Mouse (Mus musculus): ENCODE data around the gene Lmo3. TPM values are rescaled to one million over a fixed set of nuclear protein-coding genes. Genes with fewer than 3 reads are reported as not detected.

Gene Lmo3
- polyA plus RNA-seq, 1 experiment from 2014 or later = 0.93 TPM

DNA sequence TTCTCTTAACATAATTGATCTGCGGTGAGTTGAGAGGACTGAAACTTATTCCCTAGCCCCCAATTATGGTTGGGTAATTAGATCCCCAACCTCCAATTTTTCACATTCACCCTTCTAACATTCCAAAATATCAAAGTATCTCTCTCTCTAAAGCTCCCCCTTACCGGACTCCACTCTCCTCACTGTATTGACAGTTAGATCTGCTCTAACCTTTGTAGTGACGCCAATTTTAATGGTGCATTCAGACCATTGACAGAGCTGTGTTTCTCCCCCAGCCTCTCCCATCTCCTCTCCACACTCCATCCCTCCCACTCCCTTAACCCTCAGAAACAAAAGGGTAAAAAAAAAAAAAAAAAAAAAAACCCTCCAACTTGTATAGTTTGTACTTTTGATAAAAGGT lies 154.9 kb downstream of the Lmo3 start:
- H3K4me3 ChIP-seq (replicated peaks; ENCODE audit: low read depth, low read length) = no peak overlapping the region
- 24% methylated on average over 3 of the region's 3 CpGs for WGBS
- no peak overlapping the region for H3K4me2 ChIP-seq (ENCODE audit: low read length)
- H3K27me3 ChIP-seq (ENCODE audit: insufficient read depth, low read length) = no peaks in the 10 kb centered on the region; the same call in 1 of the 2 replicates
- peaks cover 4% of the 10 kb centered on the region; the same call in 1 of the 2 replicates for H3K4me1 ChIP-seq (replicated peaks; ENCODE audit: insufficient read depth, low read length)
- ATAC-seq (replicated peaks; ENCODE audit: low FRiP score, low read depth) (no peak), DNase-seq (ENCODE audit: low spot score) (no peak)
- H3K9me3 ChIP-seq (replicated peaks; ENCODE audit: low read length) = no peaks in the 10 kb centered on the region
- no peaks in the 10 kb centered on the region for H3K36me3 ChIP-seq (ENCODE audit: insufficient read depth, low read length)
- no peak overlapping the region for H3K27ac ChIP-seq
- no peak overlapping the region for H3K9ac ChIP-seq (ENCODE audit: low read depth, low read length)
- no peak for TF ChIP-seq CTCF (IDR thresholded peaks at IDR 0.05; ENCODE audit: low read depth)

GRCm38 (mm10) chr6:138424514-138425225 lies 157.1 kb downstream of the Lmo3 start:
- Histone ChIP-seq H3K9ac (ENCODE audit: low read depth, low read length) (no peak overlapping the region), H3K27ac (no peak overlapping the region), H3K27me3 (ENCODE audit: insufficient read depth, low read length) (no peaks in the 10 kb centered on the region; the same call in 1 of the 2 replicates), H3K9me3 (replicated peaks; ENCODE audit: low read length) (no peaks in the 10 kb centered on the region), H3K4me2 (ENCODE audit: low read length) (no peak overlapping the region), H3K4me1 (replicated peaks; ENCODE audit: insufficient read depth, low read length) (peaks cover 4% of the 10 kb centered on the region; the same call in 1 of the 2 replicates), H3K4me3 (replicated peaks; ENCODE audit: low read depth, low read length) (no peak overlapping the region), H3K36me3 (ENCODE audit: insufficient read depth, low read length) (no peaks in the 10 kb centered on the region)
- DNase-seq (ENCODE audit: low spot score) = no peak
- no peak for TF ChIP-seq CTCF (IDR thresholded peaks at IDR 0.05; ENCODE audit: low read depth)
- no peak for ATAC-seq (replicated peaks; ENCODE audit: low FRiP score, low read depth)
- WGBS = 70% methylated on average over 9 of the region's 9 CpGs

DNA sequence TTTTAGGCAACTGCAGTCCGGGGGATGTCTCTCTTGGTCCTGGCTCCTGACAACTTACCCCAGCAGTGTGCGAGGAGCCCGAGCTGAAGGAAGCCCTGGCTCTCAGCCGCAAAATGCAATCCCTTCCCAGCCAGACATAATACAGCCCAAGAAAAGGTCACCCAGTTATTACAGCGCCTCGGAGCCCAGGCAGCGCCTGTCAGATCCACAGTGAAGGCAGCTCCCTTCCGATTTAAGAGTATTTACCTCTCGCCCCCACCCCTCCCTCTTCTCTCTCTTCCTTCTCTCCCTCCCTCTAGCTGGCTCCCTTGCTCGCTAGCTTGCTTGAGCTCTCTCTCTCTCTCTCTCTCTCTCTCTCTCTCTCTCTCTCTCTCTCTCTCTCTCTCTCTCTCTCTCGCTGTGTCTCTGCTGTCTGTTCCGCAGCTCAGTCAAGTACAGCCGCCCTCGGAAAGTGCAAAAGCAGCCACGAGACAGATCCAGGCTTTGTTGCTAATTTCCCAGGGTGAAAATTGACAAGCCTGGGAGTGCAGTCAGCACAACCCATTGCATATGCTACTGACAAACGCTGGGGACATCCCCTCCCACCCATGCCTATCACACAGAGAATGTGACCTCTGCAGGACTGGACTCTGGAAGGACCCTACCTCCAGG lies 159.0 kb downstream of the Lmo3 start:
- no peak for TF ChIP-seq CTCF (IDR thresholded peaks at IDR 0.05; ENCODE audit: low read depth)
- DNase-seq (ENCODE audit: low spot score) = peak; percentile 26
- Histone ChIP-seq H3K4me2 (ENCODE audit: low read length) (peak overlapping the region; percentile 58), H3K36me3 (ENCODE audit: insufficient read depth, low read length) (no peaks in the 10 kb centered on the region), H3K4me3 (replicated peaks; ENCODE audit: low read depth, low read length) (peak overlapping the region; percentile 29), H3K4me1 (replicated peaks; ENCODE audit: insufficient read depth, low read length) (peaks cover 4% of the 10 kb centered on the region; the same call in 1 of the 2 replicates), H3K27ac (no peak overlapping the region), H3K9me3 (replicated peaks; ENCODE audit: low read length) (no peaks in the 10 kb centered on the region), H3K27me3 (ENCODE audit: insufficient read depth, low read length) (no peaks in the 10 kb centered on the region; the same call in 1 of the 2 replicates), H3K9ac (ENCODE audit: low read depth, low read length) (no peak overlapping the region)
- 1% methylated on average over 16 of the region's 16 CpGs for WGBS
- ATAC-seq (replicated peaks; ENCODE audit: low FRiP score, low read depth) = no peak

- no peaks in the 10 kb centered on the region for H3K9me3 ChIP-seq (replicated peaks; ENCODE audit: low read length)
- H3K36me3 ChIP-seq (ENCODE audit: insufficient read depth, low read length) = no peaks in the 10 kb centered on the region
- no peak overlapping the region for H3K9ac ChIP-seq (ENCODE audit: low read depth, low read length)
- H3K4me2 ChIP-seq (ENCODE audit: low read length) = peak overlapping the region; percentile 58
- no peak overlapping the region for H3K27ac ChIP-seq
- H3K4me3 ChIP-seq (replicated peaks; ENCODE audit: low read depth, low read length) = peak overlapping the region; percentile 29
- WGBS = 2% methylated on average over 24 of the region's 24 CpGs
- ATAC-seq (replicated peaks; ENCODE audit: low FRiP score, low read depth) (no peak), DNase-seq (ENCODE audit: low spot score) (no peak)
- no peak for TF ChIP-seq CTCF (IDR thresholded peaks at IDR 0.05; ENCODE audit: low read depth)
- no peaks in the 10 kb centered on the region; the same call in 1 of the 2 replicates for H3K27me3 ChIP-seq (ENCODE audit: insufficient read depth, low read length)
- H3K4me1 ChIP-seq (replicated peaks; ENCODE audit: insufficient read depth, low read length) = peaks cover 4% of the 10 kb centered on the region; the same call in 1 of the 2 replicates
Measured at GRCm38 (mm10) chr6:138421931-138422531, 159.7 kb downstream of the Lmo3 start.

DNA sequence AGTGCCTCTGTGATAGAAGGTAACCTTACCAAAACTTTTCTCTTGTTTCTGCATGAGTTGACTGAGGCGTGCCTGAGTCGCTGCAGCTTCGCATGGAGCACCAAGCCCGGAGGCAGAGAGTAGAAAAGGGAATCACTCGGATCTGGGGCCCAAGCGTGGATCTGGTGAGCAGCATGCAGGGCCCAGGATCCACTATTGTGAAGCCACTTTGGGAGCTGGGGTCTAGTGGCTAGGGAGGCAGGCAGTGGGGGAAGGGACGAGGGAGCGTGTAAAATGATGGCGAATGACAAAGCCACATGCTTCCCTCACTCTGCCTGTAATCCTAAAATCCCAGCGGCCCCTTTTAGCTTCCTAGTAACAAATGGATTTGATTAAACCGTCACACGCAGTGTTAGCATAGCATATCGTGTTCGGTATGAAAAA lies 160.6 kb downstream of the Lmo3 start:
- Histone ChIP-seq H3K27me3 (ENCODE audit: insufficient read depth, low read length) (no peaks in the 10 kb centered on the region; the same call in 1 of the 2 replicates), H3K36me3 (ENCODE audit: insufficient read depth, low read length) (no peaks in the 10 kb centered on the region), H3K9me3 (replicated peaks; ENCODE audit: low read length) (no peaks in the 10 kb centered on the region), H3K4me2 (ENCODE audit: low read length) (peak overlapping the region; percentile 58), H3K27ac (no peak overlapping the region), H3K4me3 (replicated peaks; ENCODE audit: low read depth, low read length) (no peak overlapping the region), H3K4me1 (replicated peaks; ENCODE audit: insufficient read depth, low read length) (peaks cover 4% of the 10 kb centered on the region; the same call in 1 of the 2 replicates), H3K9ac (ENCODE audit: low read depth, low read length) (no peak overlapping the region)
- DNase-seq (ENCODE audit: low spot score) (no peak), ATAC-seq (replicated peaks; ENCODE audit: low FRiP score, low read depth) (no peak)
- TF ChIP-seq CTCF (IDR thresholded peaks at IDR 0.05; ENCODE audit: low read depth) = no peak
- 5% methylated on average over 14 of the region's 14 CpGs for WGBS

- Histone ChIP-seq H3K4me2 (ENCODE audit: low read length) (no peak overlapping the region; the same call in 1 of the 2 replicates), H3K9me3 (replicated peaks; ENCODE audit: low read length) (no peaks in the 10 kb centered on the region), H3K36me3 (ENCODE audit: insufficient read depth, low read length) (no peaks in the 10 kb centered on the region), H3K4me1 (replicated peaks; ENCODE audit: insufficient read depth, low read length) (peaks cover 4% of the 10 kb centered on the region; the same call in 1 of the 2 replicates), H3K9ac (ENCODE audit: low read depth, low read length) (no peak overlapping the region), H3K27me3 (ENCODE audit: insufficient read depth, low read length) (no peaks in the 10 kb centered on the region; the same call in 1 of the 2 replicates), H3K27ac (no peak overlapping the region), H3K4me3 (replicated peaks; ENCODE audit: low read depth, low read length) (no peak overlapping the region)
- TF ChIP-seq CTCF (IDR thresholded peaks at IDR 0.05; ENCODE audit: low read depth) = no peak
- DNase-seq (ENCODE audit: low spot score) (no peak), ATAC-seq (replicated peaks; ENCODE audit: low FRiP score, low read depth) (no peak; the same call in 1 of the 2 replicates)
- 14% methylated on average over 3 of the region's 3 CpGs for WGBS
Measured at GRCm38 (mm10) chr6:138420536-138420891, 161.3 kb downstream of the Lmo3 start.

Measured in kidney, postnatal 0 days (tissue).